Mouse (Mus musculus) ES-E14 (cell line): Measurements from ENCODE around the gene Fkbpl. TPM values are rescaled to one million over a fixed set of nuclear protein-coding genes. Genes with fewer than 3 reads are reported as not detected.

Experiments
- DNase-seq: peaks from one replicate; pipeline ENCODE4 v3.0.0-alpha.2; 2013; ENCODE audit warnings: low read depth, low spot score
- H3K27ac ChIP-seq: 2 replicates; pipeline ENCODE4 v1.5.1; 2012; ENCODE audit warnings: low read depth, mild to moderate bottlenecking, low read length, moderate library complexity, mixed read lengths; ENCODE audit not compliant: poor library complexity, insufficient read depth, severe bottlenecking
- H3K36me3 ChIP-seq: 2 replicates; pipeline ENCODE4 v1.6.1; 2012; ENCODE audit warnings: mild to moderate bottlenecking, low read length, moderate library complexity, mixed read lengths; ENCODE audit not compliant: control insufficient read depth, poor library complexity, insufficient read depth, severe bottlenecking
- H3K4me1 ChIP-seq, 2 experiments: fragments of 150-350 bp in 1 of 2; sonication (generic) in 1 of 2; 2 replicates each; pipeline ENCODE4 v1.6.1; 2012; ENCODE audit warnings: low read length in 2 of 2, mild to moderate bottlenecking in 1 of 2, mixed read lengths in 1 of 2; ENCODE audit not compliant: control insufficient read depth in 2 of 2, insufficient read depth in 2 of 2, poor library complexity in 1 of 2
- H3K4me3 ChIP-seq, 2 experiments: fragments of 150-350 bp in 1 of 2; sonication (generic) in 1 of 2; 2 replicates each; pipeline ENCODE4 v1.5.1; 2012; ENCODE audit warnings: low read length in 2 of 2, low read depth in 1 of 2, mild to moderate bottlenecking in 1 of 2, mixed read lengths in 1 of 2; ENCODE audit not compliant: insufficient read depth in 1 of 2, poor library complexity in 1 of 2, severe bottlenecking in 1 of 2
- H3K9ac ChIP-seq: 2 replicates; pipeline ENCODE4 v1.6.1; 2012; ENCODE audit warnings: low read depth, mild to moderate bottlenecking, low read length, mixed read lengths; ENCODE audit not compliant: poor library complexity, insufficient read depth, severe bottlenecking
- H3K9me3 ChIP-seq: fragments of 150-350 bp; sonication (generic); 2 replicates; pipeline ENCODE4 v1.6.1; 2012; ENCODE audit warnings: low read depth, mild to moderate bottlenecking, low read length; ENCODE audit not compliant: control insufficient read depth, insufficient read depth
- CHD2 ChIP-seq: IDR thresholded peaks from 2 replicates; pipeline ENCODE4 v1.6.1; 2014; ENCODE audit warnings: mild to moderate bottlenecking, low read depth, low read length, inconsistent platforms
- HCFC1 ChIP-seq: IDR thresholded peaks from 2 replicates; pipeline ENCODE4 v1.6.1; 2012; ENCODE audit warnings: low read length, inconsistent platforms, borderline replicate concordance; ENCODE audit not compliant: insufficient read depth
- MAFK ChIP-seq: IDR thresholded peaks from 2 replicates; pipeline ENCODE4 v1.6.1; 2014; ENCODE audit warnings: mild to moderate bottlenecking, low read depth, low read length, inconsistent platforms; ENCODE audit not compliant: insufficient read depth
- ZC3H11A ChIP-seq: IDR thresholded peaks from 2 replicates; pipeline ENCODE4 v1.6.1; 2012; ENCODE audit warnings: low read depth, mild to moderate bottlenecking, inconsistent platforms, low read length, borderline replicate concordance
- ZNF384 ChIP-seq: IDR thresholded peaks from 2 replicates; pipeline ENCODE4 v1.6.1; 2012; ENCODE audit warnings: low read depth, low read length, inconsistent platforms
- in situ Hi-C, 2 experiments: fragments of 600-800 bp; cut with MboI; formaldehyde crosslinking; loops; one replicate each; pipeline ENCODE4 v1.15.1; 2025; ENCODE audit warnings: low sequenced_read_pairs in 2 of 2, inconsistent platforms in 1 of 2; ENCODE audit not compliant: unreplicated experiment in 2 of 2
- total RNA-seq: library from RNA; depleted of rRNA; stranded (reverse); fragments of 300-350 nt; gene quantifications from 2 replicates; pipeline ENCODE4 v1.2.3, GENCODE M21; 2012

Fkbpl gene
- total RNA-seq, 1 experiment, result 7.5 TPM

- Histone ChIP-seq H3K4me1 (peaks cover 0 to 10% of the 10 kb centered on the region in 2 experiments; a peak in 1 of 4 replicates), H3K27ac (no peak overlapping the region), H3K4me3 (peak overlapping the region in 1 of 2 experiments; percentile 26; a peak in 1 of 4 replicates), H3K36me3 (no peaks in the 10 kb centered on the region), H3K9ac (peak overlapping the region; percentile 35; the same call in 1 of the 2 replicates), H3K9me3 (no peaks in the 10 kb centered on the region)
- no peak for DNase-seq
- TF ChIP-seq MAFK (no peak), ZNF384 (no peak), CHD2 (no peak), ZC3H11A (no peak), HCFC1 (no peak)
- in situ Hi-C loops, result no loop called here
Observed at GRCm38 (mm10) chr17:34684253-34684893, 39.8 kb downstream of the Fkbpl start.

GRCm38 (mm10) chr17:34685120-34686110 is 40.9 kb downstream of the Fkbpl start:
- no peaks in the 10 kb centered on the region for H3K9me3 ChIP-seq
- no peak for DNase-seq
- peak overlapping the region in 1 of 2 experiments; percentile 26; a peak in 1 of 4 replicates for H3K4me3 ChIP-seq
- peak overlapping the region; percentile 35 for H3K9ac ChIP-seq
- TF ChIP-seq ZC3H11A (no peak), HCFC1 (no peak), CHD2 (no peak), MAFK (no peak), ZNF384 (no peak)
- in situ Hi-C loops, result no loop called here
- peaks cover 0 to 7% of the 10 kb centered on the region in 2 experiments; a peak in 1 of 4 replicates for H3K4me1 ChIP-seq
- no peaks in the 10 kb centered on the region for H3K36me3 ChIP-seq
- H3K27ac ChIP-seq, result no peak overlapping the region

- H3K36me3 ChIP-seq, result no peaks in the 10 kb centered on the region
- in situ Hi-C loops, result no loop called here
- no peak overlapping the region for H3K27ac ChIP-seq
- TF ChIP-seq CHD2, result no peak
- TF ChIP-seq MAFK, result no peak
- TF ChIP-seq ZC3H11A, result no peak
- TF ChIP-seq ZNF384, result no peak
- TF ChIP-seq HCFC1, result no peak
- no peak for DNase-seq
- no peak overlapping the region for H3K9ac ChIP-seq
- H3K9me3 ChIP-seq, result no peaks in the 10 kb centered on the region
- H3K4me1 ChIP-seq, result peaks cover 0 to 5% of the 10 kb centered on the region in 2 experiments; a peak in 1 of 4 replicates
- no peak overlapping the region for H3K4me3 ChIP-seq
Observed at GRCm38 (mm10) chr17:34688889-34689288, 44.3 kb downstream of the Fkbpl start.

- H3K36me3 ChIP-seq, result no peaks in the 10 kb centered on the region
- H3K4me3 ChIP-seq, result no peak overlapping the region
- in situ Hi-C loops, result no loop called here
- H3K9me3 ChIP-seq, result no peaks in the 10 kb centered on the region
- H3K27ac ChIP-seq, result no peak overlapping the region
- no peak overlapping the region for H3K9ac ChIP-seq
- no peaks in the 10 kb centered on the region for H3K4me1 ChIP-seq
- DNase-seq, result no peak
- no peak for TF ChIP-seq MAFK
- no peak for TF ChIP-seq ZC3H11A
Observed at GRCm38 (mm10) chr17:34690458-34690857, 45.9 kb downstream of the Fkbpl start.
